Mouse (Mus musculus) retina, embryonic 14.5 days (tissue): ENCODE data around the gene Sf3b3.
"Not testable (repeated sequence)": the region's sequence is repeated elsewhere in the genome, so short reads cannot be mapped to it uniquely, and the experiment has no call there.

ENCODE experiments used
- DNase-seq: peaks from one replicate; pipeline ENCODE4 v3.0.0-alpha.2; 2015; ENCODE audit warnings: low spot score

Gene Sf3b3

DNA sequence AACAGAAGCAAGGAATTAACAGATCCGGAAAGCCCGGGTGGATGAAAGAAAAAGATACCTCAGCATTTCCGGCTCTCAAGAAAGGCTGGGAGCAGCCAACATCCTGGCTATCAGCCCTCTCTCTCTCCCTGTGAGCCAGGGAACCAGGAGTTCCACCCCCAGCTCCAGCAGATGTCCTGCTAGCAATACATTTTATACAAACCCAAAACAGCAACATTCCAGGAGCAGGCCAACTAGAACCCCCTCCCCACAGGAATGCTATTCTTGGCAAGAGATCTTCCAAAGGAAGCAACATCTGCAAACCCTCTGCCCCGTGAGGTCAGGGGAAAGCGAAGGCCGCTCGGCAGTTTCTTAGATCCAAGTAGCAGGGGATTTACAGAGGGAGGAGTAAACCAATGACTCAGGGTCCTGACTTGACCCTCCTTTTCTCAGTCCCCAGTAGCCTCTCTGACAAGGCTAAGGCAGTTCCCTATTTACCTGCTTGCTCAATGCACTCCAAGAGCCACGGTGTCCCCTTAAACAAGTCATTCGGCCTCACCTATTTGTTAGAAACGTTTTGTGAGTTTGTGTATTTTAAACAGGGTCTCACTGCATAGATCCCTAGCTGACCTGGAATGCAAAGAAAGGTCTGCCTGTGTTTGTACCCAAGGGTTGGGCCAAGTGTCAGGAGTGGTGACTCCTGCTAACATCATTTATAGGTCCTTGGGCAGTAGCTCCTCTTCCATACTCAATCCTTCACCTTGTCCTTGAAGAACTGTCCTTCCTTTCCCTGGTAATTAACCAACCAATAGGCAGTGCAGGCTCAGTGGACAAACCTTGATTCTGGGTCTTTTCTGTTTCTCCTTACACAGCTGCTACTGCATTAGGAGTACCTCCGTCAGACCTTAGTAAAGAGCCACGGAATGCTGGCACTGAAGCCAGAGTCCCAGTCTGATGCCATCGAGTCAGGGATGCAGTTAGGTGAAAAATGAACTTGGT, 37.8 kb downstream of the Sf3b3 start:
- peak; percentile 6 for DNase-seq

DNA sequence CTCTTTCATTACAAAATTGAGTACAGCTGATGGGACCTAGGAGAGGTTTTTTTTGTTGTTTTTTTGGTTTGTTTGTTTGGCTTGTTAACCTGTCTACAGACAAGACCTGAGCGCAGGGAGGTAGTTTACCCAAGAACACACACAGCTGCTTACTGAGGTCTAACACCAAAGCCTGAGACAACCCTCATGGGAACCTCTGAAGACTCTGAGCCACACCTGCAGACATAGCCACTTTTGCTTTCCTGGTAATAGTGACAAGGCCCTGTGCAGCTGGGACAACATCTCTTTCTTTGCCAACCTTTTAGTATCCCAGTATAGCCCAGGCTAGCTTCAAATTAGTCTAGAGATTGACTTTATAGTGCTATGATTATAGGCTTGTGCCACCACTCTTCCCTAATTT, 40.4 kb downstream of the Sf3b3 start:
- no peak for DNase-seq

DNA sequence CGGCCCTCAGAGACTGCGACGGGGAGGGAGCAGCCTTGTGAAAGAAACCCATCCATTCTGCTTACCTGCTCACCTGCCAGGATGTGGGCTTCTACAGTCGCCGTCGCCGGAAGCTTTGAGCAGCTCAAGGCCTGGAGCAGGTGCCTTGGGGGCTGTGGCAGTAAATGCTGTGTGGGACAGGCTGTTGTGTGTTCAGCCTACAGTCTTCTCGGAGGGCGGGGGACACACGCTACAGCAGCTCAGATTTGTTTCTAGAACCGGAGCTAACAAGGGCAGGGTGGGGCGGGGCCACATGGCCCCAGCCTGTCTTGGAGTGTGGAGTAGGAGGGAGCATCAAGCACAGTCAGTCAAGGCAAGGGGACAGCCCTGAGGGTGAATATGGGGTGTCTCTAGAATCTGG, 40.9 kb downstream of the Sf3b3 start, which contains the start of gene Il34:
Gene Il34 (minus strand): TSS at position 256 of the 400 bp plus-strand sequence.
- DNase-seq: no peak

DNA sequence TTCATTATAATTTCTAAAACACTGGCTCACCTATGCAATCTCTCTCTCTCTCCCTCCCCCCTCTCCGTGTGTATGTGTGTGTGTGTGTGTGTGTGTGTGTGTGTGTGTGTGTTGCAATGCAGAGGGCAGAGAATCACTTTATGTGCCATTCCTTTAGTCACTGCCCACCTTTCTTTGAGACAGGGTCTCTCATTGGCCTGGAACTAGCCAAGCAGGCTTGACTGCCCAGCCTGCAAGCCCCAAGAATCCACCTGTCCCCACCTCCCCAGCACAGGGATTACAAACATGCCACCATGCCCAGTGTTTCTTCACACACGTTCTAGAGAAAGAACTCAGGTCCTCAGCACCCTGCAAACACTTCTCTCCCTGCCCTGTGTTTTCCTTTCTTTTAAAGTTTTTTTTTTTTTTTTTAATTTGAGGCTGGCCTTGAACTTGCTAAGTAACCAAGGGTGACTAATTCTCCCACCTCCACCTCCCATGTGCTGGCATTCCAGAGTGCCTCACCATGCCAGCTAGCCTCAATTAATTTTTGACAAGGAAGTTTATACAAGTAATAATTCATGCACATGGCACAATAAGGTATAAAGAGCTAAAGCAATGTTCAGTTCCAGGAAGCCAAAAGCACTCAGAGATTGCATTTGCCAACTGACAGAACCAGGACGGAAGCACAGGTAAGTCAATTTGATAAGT, 41.6 kb downstream of the Sf3b3 start:
- no peak for DNase-seq

DNA sequence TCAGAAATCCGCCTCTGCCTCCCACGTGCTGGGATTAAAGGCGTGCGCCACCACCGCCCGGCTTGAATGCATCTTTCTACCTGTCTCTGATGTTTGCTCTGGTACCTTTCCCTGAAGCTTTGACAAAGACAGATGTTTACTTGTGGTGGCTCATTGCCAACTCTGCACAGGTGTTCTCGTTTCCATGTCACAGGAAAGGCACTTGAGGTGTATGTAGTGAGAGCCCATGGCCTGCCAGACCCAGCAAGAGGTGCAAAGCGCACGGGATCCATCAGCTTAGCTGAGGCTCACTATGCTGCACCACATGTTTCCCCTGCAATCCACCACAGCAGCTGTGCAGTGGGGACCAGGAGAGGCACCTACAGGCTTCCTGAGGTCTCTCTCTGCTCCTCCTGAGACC, 42.7 kb downstream of the Sf3b3 start:
- no peak for DNase-seq

DNA sequence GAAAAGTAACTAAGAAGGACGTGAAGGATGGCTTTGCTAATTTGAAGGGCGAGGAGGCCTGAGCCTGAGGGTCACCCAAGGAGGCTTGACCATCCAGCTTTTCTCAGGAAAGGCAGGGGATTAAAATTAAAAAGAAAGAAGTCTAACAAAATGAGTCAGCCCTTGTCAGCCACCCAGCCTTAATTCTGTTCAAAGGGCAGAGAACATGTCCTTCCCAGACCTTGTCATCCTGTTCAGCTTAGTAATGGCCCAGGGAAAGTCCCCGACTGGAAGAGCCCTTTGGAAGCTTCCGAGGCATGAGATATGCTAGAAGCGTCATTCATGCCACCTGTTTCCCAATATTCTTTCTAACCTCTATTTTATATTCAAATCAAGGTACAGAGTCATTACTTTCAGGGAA, 43.6 kb downstream of the Sf3b3 start:
- DNase-seq: no peak

DNA sequence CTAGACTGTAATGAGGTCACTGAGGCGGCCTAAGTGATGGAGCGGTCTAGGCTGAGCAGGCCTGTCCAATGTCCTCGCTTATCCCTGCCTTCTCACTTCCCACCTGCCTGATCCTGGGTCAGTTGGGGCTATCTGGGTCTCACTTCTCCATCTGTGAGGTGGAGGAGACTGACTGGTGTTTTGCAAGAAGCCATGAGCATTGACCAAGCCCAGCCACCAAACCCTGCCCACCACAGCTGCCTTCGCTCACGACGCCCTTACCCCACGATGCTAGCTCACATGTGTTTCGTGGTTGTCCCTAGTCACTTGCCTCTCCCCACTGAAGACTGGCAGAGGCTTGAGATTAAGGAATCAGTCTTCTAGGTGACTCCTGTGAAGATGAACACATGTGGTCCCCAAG, 49.5 kb downstream of the Sf3b3 start:
- no peak for DNase-seq

DNA sequence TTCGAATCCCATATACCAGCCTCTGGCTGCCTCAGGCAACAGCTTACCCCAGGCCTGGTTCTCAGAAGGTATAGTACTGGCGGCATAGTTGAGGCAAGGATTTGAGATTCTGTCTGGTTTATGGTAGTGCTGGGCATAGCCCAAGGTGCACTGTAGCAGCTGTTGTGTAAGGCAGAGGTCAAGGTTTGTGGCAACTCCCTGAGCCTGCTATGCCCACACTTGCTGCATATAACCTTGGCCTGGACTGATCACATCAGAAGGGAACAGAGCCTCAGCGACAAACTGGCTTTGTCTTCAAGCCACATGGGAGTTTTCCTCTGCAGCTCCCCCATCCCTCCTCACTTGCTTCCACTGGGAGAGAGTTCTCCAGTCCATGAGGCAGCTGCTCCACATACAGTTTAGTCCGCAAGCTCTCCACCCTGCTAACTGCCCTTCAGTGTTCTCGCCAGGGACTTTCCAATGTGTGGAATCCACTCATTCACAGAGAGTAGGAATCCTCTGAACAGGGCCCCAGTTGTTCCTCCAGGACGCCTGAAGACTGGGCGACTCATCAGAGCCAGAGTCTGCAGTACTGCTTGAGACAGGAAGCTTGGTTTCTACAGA, 52.1 kb downstream of the Sf3b3 start:
- no peak for DNase-seq

DNA sequence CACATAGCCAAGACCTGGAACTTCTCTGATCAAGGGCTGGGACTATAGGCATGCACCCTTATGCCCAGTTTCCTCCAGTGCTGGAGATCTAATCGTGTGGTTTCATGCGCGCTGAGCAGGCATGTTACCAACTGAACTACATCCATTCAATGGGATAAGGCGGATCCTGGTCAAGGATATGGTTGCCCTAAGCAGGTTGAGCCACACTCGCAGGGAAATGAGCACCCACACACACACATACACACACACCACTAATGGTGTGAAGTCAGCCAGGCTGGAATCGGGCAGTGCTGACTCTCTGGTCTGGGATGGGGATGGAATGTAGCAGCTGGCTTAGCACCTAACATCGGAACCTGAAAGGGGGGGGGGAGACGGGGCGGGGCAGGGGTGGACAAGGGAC, 52.7 kb downstream of the Sf3b3 start:
- DNase-seq: no peak

DNA sequence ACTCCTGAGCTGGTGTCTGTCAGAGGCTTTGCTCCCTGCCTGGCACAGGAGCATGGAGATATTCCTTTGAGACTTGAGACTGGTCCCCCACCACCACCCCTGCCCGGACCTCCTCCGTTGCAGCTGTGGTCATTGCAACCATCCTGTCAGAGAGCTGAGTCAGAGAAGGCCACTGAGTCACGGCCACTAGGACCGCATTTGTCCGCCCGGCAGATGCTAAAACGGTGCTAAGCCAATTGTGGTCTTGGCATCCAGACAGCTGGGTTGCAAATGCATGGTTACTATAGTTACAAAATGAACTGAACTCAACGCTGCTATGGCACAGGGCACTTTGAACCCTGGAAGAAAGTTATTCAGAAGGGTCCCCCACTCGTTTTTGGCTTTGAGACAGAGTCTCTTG, 53.1 kb downstream of the Sf3b3 start:
- no peak for DNase-seq

DNA sequence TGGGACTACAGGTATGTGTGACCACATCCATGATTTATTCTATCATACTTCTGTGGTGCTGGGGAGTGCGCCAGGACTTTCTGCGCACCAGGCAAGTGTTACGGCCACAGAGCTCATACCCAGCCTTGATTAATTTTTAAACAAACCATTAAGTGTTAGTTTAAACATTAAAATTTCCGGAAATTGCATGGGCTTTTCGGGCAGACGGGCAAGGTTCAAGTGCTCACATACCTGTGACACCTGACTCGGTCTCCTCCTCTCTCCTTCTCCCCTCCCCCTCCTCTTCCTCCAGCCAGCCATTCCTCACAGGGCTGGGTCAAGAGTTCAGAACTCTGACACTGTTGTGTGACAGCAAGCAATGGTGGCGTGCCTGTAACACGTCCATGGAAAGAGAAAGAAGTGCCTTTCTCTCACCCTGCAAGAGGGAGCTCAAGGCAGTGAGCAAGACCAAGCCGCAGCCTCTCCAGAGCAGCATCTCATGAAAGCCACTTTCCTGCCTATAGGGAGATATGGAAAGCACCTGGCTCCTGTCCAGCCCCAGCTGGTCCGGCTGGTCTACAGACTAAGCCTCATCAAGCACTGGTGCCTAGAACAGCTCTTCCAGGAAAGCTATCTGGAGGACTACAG, 53.9 kb downstream of the Sf3b3 start:
- no peak for DNase-seq

DNA sequence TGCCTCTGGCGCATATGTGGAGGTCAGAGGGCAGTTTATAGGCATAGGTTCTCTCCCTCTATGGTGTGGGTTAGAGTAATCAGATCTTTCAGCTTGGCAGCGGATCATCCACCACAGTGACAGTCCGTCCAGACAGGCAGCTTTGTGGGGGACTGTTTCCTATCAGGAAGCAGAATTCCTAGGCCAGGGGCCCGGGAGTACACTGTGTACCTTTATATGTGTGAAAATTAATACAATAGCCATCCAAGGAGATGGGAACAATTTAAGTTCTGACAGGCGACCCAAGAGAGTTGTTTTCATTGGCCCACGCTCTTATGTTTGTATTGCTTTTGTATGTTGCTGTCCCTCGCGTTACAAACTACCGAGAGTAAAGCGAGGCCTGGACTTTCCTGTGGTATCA, 55.4 kb downstream of the Sf3b3 start:
- no peak for DNase-seq

DNA sequence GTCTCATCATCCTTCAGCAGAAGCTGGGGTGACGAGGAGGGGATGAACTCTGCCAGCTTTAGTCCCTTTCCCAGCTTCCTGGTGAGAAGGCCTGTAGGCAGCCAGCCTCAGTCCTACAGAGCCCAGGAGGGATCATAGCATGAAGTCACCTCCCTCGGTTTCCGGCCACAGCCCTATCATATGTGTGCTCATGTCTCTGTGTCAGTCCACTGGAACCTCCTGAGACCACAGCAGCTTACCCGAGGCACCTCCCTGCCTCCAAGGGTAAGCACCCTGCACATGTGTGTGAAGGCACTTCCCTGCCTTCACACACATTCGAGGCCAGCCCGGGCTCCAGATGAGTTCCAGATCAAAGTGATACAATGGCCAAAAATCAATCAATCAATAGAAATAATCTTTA, 56.3 kb downstream of the Sf3b3 start:
- no peak for DNase-seq

DNA sequence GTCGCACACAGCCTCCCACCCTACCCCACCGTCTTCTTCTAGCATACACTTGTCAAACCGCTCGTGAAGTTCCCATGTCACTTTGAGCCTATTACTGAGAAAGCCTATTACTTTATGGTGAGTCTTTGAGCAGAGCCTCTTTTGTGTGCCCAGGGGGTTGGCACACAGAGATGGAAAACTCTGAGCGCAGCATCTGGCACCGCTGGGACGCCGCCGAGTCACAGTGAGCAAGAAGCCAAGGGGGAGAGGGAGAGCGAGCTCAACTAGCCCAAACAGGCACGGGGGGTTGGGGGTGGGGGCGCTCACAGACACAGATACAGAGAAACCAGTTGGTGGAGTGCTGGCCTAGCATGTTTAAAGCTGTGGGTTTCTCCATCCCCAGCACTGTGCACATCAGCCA, 57.0 kb downstream of the Sf3b3 start:
- no peak for DNase-seq

DNA sequence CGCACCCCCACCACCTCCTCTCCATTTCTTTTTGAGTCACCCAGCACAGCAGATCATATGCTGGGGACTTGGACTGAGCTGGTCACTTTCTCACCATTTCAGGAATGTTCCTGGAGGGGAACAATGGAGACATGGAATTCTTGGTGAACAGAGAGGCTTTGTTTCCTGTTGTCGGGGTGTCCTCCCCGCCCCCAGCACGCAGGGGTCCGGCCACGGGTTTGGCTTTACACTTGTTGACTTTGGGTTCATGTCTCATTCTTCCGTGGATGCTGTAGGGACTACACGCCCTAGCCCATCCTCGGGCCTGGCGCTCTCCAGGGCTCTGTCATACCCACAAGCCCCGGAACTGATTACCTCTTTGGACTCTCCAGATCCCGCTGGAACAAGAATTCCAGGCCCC, 57.6 kb downstream of the Sf3b3 start:
- no peak for DNase-seq

DNA sequence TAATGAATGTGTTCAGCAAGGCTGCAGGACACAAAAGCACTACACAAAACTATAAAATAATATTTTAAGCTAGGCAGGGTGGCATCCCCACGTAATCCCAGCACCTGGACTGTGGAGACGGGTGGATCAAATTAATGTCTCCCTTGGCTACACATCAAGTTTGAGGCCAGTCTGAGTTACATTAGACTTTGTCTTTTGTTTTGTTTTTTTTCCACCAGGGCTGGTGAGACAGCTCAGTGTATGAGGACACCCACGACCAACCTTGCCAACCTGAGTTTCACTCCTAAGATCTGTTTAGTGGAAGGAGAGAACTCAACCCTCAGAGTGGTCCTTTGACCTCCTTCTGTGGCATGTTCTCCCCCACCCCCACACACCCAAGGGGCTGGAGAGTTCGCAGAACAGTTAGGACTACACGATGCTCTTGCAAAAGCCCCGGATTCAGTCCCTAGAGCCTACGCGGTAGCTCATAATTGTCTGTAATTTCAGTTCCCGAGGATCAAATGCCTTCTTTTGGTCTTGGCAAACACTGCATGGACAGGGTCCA, 59.1 kb downstream of the Sf3b3 start:
- DNase-seq: no peak

DNA sequence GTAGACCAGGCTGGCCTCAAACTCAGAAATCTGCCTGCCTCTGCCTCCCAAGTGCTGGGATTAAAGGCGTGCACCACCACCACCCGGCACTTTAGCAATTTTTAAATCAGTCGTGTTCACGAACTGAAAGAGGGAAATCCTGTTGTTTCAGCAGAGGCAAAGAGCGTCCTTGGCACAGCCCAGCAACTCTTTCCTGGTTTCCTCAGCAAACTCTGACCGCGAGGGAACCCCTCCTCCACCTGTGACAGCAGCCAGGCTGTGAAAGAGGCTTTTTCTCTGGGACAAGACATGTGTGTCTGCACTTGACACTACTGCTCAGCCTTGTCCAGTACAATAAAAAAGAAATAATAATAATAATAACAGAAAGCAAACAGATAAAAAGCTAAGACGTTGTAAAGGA, 59.7 kb downstream of the Sf3b3 start:
- no peak for DNase-seq

DNA sequence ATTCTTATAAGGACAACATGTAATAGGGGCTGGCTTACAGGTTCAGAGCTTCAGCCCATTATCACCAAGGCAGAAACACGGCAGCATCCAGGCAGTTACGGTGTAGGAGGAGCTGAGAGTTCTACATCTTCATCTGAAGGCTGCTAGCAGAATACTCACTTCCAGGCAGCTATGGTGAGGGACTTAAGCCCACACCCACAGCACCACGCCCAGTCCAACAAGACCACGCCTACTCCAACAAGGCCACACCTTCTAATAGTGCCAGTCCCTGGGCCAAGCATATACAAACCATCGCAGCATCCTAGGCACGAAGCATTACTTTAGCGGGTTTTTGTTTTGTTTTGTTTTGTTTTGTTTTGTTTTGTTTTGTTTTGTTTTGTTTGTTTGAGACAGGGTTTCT, 60.1 kb downstream of the Sf3b3 start:
- DNase-seq: not testable (repeated sequence)

DNA sequence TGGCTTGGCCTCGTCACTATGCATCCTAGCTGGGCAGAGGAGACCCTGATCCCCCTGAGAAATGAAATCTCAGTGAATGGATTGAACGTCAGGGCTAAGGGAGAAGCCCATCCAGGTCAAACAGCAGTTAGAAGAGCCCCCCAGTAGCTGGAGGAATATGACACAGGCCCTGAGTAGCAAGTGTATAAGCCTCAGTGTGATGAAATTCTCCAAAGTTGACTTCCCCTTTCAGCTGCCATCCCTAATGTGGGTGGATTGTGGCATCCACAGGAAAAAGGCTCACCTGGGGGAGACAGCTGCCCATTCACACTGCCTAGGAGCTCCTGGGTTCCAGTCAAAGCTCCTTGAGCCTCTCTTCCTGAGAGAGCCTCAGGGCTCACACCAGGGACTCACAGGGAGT, 61.2 kb downstream of the Sf3b3 start:
- DNase-seq: no peak

DNA sequence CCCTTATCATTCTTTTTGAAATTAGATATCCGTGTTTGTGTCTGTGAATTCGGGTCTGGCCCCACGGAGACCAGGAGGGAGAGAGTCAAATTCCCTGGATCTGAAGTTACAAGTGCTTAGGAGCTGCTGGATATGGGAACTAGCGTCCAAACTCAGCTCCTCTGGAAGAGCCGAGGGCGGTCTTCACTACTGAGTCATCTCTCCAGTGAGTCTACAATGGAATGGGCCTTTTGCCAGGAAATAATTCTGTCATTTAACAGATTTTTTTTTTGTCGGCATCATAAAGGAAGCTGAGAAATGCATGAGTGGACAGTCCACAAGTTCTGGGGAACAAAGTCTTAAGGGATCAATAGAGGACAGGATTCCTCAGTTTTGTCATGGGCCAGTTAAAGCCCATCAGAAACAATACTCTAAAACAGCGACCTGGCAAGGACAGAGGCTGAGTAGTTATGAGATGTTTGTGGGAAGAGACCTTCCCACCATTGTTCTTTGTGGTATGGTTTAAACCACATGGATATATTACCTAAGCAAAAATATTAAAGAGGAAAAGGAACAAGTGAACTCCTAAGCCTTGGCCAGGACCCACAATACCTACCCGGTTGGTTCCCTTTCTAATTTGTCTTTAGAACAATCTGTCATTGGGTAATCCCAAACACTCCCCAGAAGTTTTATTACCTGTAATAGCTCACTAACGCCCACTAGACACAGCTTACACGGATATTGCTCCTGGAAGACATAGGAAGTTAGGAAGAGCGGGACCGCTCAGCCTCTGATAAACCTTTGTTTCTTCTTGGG, 66.5 kb downstream of the Sf3b3 start:
- no peak for DNase-seq

DNA sequence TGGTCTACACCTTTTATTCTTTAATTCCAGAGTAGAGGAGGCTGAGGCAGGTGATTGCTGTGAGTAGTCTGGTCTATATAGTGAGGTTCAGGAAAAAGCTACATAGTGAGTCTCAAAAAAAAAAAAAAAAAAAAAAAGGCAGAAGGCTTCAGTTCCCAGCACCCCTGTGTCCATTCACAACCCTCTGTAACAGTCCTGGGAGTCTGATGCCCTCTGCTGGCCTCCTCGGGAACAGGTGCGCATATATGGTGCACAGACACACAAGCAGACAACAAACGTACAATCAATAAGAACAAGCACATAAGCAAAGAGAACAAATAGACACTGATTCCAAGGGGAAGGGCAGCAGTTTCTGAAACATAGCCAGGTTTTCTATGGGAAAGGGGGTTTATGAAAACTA, 70.3 kb downstream of the Sf3b3 start:
- DNase-seq: no peak
